Mouse (Mus musculus) limb, embryonic 14.5 days (tissue): Measurements from ENCODE around the gene Atp5k. TPM values are rescaled to one million over a fixed set of nuclear protein-coding genes. Genes with fewer than 3 reads are reported as not detected.

Experiments used
- ATAC-seq: fragments of 200-750 bp; cut with Nextera tagmentation; 2 replicates; pipeline ENCODE4 v1.8.0; 2017; ENCODE audit warnings: low read depth, moderate number of reproducible peaks, moderate TSS enrichment; ENCODE audit not compliant: low FRiP score
- DNase-seq: peaks from one replicate; pipeline ENCODE4 v3.0.0-alpha.2; 2015; ENCODE audit warnings: low spot score
- H3K27ac ChIP-seq: fragments of 300-500 bp; sonication (generic); replicated peaks from 2 replicates; pipeline ENCODE4 v1.5.1; 2014; ENCODE audit warnings: low read depth, mild to moderate bottlenecking, low read length, moderate library complexity, mixed read lengths
- H3K27me3 ChIP-seq: fragments of 300-500 bp; sonication (generic); 2 replicates; pipeline ENCODE4 v1.6.1; 2014; ENCODE audit warnings: low read length, mixed read lengths; ENCODE audit not compliant: control insufficient read depth, insufficient read depth
- H3K36me3 ChIP-seq: fragments of 300-500 bp; sonication (generic); 2 replicates; pipeline ENCODE4 v1.6.1; 2014; ENCODE audit warnings: mild to moderate bottlenecking, low read length, moderate library complexity, mixed read lengths; ENCODE audit not compliant: control insufficient read depth, insufficient read depth
- H3K4me1 ChIP-seq: fragments of 300-500 bp; sonication (generic); 2 replicates; pipeline ENCODE4 v1.6.1; 2014; ENCODE audit warnings: antibody characterized with exemption, low read length, mixed read lengths; ENCODE audit not compliant: control insufficient read depth, insufficient read depth
- H3K4me2 ChIP-seq: fragments of 300-500 bp; sonication (generic); replicated peaks from 2 replicates; pipeline ENCODE4 v1.6.1; 2014; ENCODE audit warnings: low read depth, mild to moderate bottlenecking, low read length, moderate library complexity; ENCODE audit not compliant: severe bottlenecking
- H3K4me3 ChIP-seq: fragments of 300-500 bp; sonication (generic); replicated peaks from 2 replicates; pipeline ENCODE4 v1.5.1; 2014; ENCODE audit warnings: low read length
- H3K9ac ChIP-seq: fragments of 300-500 bp; sonication (generic); 2 replicates; pipeline ENCODE4 v1.6.1; 2014; ENCODE audit warnings: mild to moderate bottlenecking, low read depth, low read length, moderate library complexity; ENCODE audit not compliant: severe bottlenecking
- H3K9me3 ChIP-seq: fragments of 300-500 bp; sonication (generic); 2 replicates; pipeline ENCODE4 v1.6.1; 2016; ENCODE audit warnings: low read length; ENCODE audit not compliant: control insufficient read depth
- POLR2A ChIP-seq: fragments of 200-500 bp; IDR thresholded peaks from 2 replicates; pipeline ENCODE4 v1.8.0; 2012; ENCODE audit warnings: inconsistent platforms, mild to moderate bottlenecking, moderate library complexity, borderline replicate concordance; ENCODE audit not compliant: insufficient read depth, insufficient read length; ENCODE audit errors: extremely low read depth
- WGBS: fragments of 180-500 bp; shearing (Covaris S2); extraction: QIAGEN DNeasy Blood & Tissue Kit; methylation state at CpG from one replicate; pipeline ENCODE4 v1.1.7; 2014; 5-methylcytosine and 5-hydroxymethylcytosine counted together
- polyA plus RNA-seq, 2 experiments: library from polyadenylated mRNA; depleted of rRNA in 1 of 2; stranded (reverse) in 1 of 2; unstranded in 1 of 2; fragments of >200 nt; fragmentation: Nextera tagmentation in 1 of 2; extraction: Ambion mirVana in 1 of 2; gene quantifications; 2 replicates each; pipeline versions ENCODE4 v1.2.1 to v1.2.3; 2012 to 2014

Atp5k gene
- polyA plus RNA-seq, 2 experiments: 174 to 423 TPM

DNA sequence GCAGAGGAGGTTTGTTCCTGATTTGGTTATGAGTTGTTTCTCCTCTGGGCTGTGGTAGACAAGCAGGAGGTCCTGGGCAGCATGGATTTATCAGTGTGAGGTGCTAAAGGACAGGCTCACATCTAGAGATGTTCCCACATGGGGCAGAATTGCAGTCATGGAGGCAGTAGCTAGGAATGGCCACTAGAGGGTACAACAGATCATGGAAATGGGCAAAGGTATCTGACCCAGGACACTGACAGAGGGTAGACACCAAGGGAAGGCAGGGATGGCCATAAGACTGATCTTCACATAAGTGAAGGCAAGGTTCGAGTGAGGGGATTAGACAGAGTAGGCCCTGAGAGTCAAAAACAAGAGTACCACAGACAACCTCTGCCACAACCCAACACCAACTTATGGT lies 7.1 kb downstream of the Atp5k start:
- WGBS: 56% methylated on average over 1 of the region's 1 CpGs
- ATAC-seq: 0 out of 2 replicates have a peak, but pooled peaks have one; percentile 47
- DNase-seq: peak; percentile 21

DNA sequence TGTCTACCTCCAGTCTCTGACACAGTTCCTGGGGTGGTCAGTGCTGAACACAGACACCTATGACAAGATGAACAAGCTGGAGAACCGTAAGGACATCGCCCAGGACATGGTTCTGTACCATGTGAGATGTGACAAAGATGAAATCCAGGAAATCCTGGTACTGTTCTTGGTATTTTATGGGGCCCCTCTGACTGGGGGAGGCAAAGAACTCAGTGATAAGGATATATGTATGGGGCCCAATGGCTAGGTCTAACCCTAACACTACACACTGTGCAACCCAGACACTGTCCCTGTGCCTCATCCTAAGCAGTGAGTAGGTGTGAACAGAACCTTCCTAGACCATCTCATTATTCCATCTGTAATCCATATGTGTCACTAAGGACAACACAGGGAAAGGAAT lies 10.8 kb downstream of the Atp5k start:
- Histone ChIP-seq H3K9ac (no peak overlapping the region), H3K36me3 (no peaks in the 10 kb centered on the region), H3K4me1 (no peaks in the 10 kb centered on the region), H3K27me3 (no peaks in the 10 kb centered on the region), H3K4me3 (no peak overlapping the region), H3K4me2 (no peak overlapping the region), H3K9me3 (no peaks in the 10 kb centered on the region), H3K27ac (no peak overlapping the region)
- 91% methylated on average over 2 of the region's 2 CpGs for WGBS
- DNase-seq: no peak
- no peak for ATAC-seq
- no peak for TF ChIP-seq POLR2A

More for the DNA sequence above, 7.1 kb downstream of the Atp5k start:
- no peak overlapping the region for H3K4me3 ChIP-seq
- no peak for TF ChIP-seq POLR2A
- no peak overlapping the region for H3K27ac ChIP-seq
- no peaks in the 10 kb centered on the region for H3K4me1 ChIP-seq
- H3K27me3 ChIP-seq: no peaks in the 10 kb centered on the region
- no peak overlapping the region for H3K4me2 ChIP-seq
- no peak overlapping the region for H3K9ac ChIP-seq
- no peaks in the 10 kb centered on the region for H3K9me3 ChIP-seq
- peaks cover 23% of the 10 kb centered on the region for H3K36me3 ChIP-seq

DNA sequence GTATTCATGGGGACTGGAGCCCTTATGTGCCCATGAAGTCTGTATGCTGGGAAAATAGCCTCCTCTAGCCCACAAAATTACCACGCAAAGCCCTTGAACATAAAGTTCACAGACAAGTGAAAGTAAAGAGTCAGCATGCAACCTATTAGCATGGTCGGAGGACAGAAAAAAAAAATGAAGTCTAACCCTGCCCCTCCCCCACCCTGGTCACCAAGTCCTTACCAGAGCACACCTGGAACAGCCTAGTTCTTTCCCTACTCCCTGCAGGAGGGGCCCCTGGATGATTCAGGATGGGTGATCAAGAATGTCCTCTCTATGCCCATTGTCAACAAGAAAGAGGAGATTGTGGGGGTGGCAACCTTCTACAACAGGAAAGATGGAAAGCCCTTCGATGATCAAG lies 11.5 kb downstream of the Atp5k start:
- H3K4me3 ChIP-seq: no peak overlapping the region
- H3K4me2 ChIP-seq: no peak overlapping the region
- no peaks in the 10 kb centered on the region for H3K9me3 ChIP-seq
- no peak for DNase-seq
- no peaks in the 10 kb centered on the region for H3K36me3 ChIP-seq
- 67% methylated on average over 3 of the region's 3 CpGs for WGBS
- no peak for ATAC-seq
- H3K4me1 ChIP-seq: no peaks in the 10 kb centered on the region
- no peak overlapping the region for H3K9ac ChIP-seq
- TF ChIP-seq POLR2A: no peak
- H3K27me3 ChIP-seq: no peaks in the 10 kb centered on the region
- H3K27ac ChIP-seq: no peak overlapping the region

DNA sequence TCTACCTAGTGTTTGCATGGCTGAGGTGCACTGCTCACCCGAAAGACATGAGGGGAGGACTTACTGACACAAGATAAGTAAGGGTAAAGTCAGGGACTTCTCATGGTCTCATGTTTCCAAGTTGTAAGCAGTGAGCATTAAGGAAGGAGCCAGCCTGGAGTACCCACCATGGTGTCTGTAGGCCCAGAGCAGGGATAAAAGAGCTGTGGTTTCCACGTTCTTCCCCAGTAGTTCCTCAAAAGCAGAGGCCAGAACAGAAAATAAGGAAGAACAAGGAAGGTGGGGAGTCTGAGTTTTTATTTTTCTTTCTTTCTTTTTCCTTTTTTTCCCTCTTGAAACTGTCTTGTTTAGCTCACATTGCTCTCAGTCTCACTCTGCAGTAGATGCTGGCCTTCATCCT lies 19.5 kb downstream of the Atp5k start:
- DNase-seq: no peak
- H3K27me3 ChIP-seq: no peaks in the 10 kb centered on the region
- H3K36me3 ChIP-seq: no peaks in the 10 kb centered on the region
- no peak overlapping the region for H3K27ac ChIP-seq
- no peak overlapping the region for H3K4me2 ChIP-seq
- ATAC-seq: no peak
- 78% methylated on average over 2 of the region's 2 CpGs for WGBS
- TF ChIP-seq POLR2A: no peak
- no peak overlapping the region for H3K9ac ChIP-seq
- no peaks in the 10 kb centered on the region for H3K4me1 ChIP-seq
- no peaks in the 10 kb centered on the region for H3K9me3 ChIP-seq
- H3K4me3 ChIP-seq: no peak overlapping the region

DNA sequence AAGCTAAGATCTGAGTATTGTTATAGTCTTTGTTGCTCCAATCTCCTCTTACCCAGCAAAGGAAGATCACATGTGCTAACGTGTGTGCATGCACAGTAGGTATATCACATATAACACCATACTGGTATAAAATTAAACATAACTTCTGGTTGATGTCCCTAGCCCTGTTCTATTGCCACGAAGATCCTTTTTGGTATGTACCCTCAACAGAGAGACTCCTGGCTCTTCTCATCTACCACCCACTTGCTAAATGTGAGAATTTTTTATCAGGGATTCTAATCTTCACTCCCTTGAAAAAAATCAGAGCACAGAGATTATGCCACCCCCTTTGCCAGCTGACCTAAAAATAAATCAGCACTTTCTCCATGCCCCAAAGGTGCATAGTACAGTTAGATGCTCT lies 27.3 kb downstream of the Atp5k start:
- no peak for DNase-seq
- no peak for TF ChIP-seq POLR2A

DNA sequence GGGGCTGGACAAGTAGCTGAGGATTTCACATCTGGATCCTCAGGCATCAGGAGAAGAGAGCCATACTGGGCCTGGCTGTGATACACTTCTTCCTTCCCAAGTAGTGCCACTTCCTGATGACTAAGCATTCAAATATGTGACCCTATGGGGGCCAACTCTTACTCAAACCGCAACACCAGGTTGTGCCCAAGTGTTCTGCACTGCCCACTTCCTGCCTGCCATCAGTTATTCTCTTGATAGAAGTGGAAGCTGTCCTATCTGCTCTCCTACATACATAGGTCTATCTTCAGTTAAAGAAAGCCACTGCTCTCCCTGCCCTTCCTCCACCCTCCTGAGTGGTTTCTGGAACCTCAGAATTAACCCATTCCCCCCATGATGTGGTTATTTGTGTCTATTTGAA lies 28.8 kb downstream of the Atp5k start:
- Histone ChIP-seq H3K27ac (no peak overlapping the region), H3K9ac (no peak overlapping the region), H3K4me3 (no peak overlapping the region), H3K9me3 (no peaks in the 10 kb centered on the region), H3K4me1 (no peaks in the 10 kb centered on the region), H3K36me3 (no peaks in the 10 kb centered on the region), H3K4me2 (no peak overlapping the region), H3K27me3 (no peaks in the 10 kb centered on the region)
- ATAC-seq (no peak), DNase-seq (no peak)
- TF ChIP-seq POLR2A: no peak
- WGBS: 88% methylated on average over 1 of the region's 1 CpGs

More for the DNA sequence above, 27.3 kb downstream of the Atp5k start:
- no peak overlapping the region for H3K4me2 ChIP-seq
- H3K36me3 ChIP-seq: no peaks in the 10 kb centered on the region
- no peaks in the 10 kb centered on the region for H3K27me3 ChIP-seq
- no peaks in the 10 kb centered on the region for H3K9me3 ChIP-seq
- H3K4me3 ChIP-seq: no peak overlapping the region
- ATAC-seq: no peak
- 77% methylated on average over 2 of the region's 2 CpGs for WGBS
- H3K27ac ChIP-seq: no peak overlapping the region
- no peak overlapping the region for H3K9ac ChIP-seq
- H3K4me1 ChIP-seq: no peaks in the 10 kb centered on the region
